Mouse (Mus musculus) adrenal gland, postnatal 10 days (tissue): ENCODE results near the gene Olfr924. TPM values are rescaled to one million over a fixed set of nuclear protein-coding genes. Genes with fewer than 3 reads are reported as not detected.
"Not testable (repeated sequence)": the region's sequence is repeated elsewhere in the genome, so short reads cannot be mapped to it uniquely, and the experiment has no call there.

ENCODE experiments used
- DNase-seq: peaks from one replicate; pipeline ENCODE4 v3.0.0; 2021; ENCODE audit warnings: mixed read lengths
- long read RNA-seq, 2 experiments: library from polyadenylated mRNA; stranded (forward); transcript quantifications; one replicate each; pipeline ENCODE4 v2.0.0; 2021
- total RNA-seq, 2 experiments: library from RNA; stranded (reverse); gene quantifications; 2 replicates each; pipeline ENCODE4 v1.2.3; 2021

Olfr924 gene
- total RNA-seq, result not detected
- long read RNA-seq, experiment 1, result 0 reads
- long read RNA-seq, experiment 2, result 0 reads

GRCm38 (mm10) chr9:38844149-38844548, at the start of gene Olfr924:
Olfr924 (plus strand) TSS chr9:38844449.
- DNase-seq, result no peak

DNA sequence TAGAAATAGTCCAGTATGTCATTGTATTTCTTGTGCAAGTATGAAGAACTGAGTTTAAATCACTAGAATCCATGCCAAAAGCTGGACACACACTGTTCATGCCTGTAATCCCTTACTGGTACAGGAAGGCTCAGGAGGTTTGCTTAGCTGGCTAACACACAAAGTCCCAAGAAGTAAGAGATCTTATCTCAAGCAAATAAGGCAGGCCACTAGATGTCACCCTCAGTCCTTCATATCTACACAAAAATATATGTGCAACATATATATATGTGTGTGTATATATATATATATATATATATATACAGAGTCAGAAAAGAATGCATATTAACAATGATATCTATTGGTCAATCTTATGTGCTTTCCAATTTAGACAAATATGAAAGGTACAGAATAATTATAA, 38.6 kb upstream of the Olfr924 start:
- no peak for DNase-seq

DNA sequence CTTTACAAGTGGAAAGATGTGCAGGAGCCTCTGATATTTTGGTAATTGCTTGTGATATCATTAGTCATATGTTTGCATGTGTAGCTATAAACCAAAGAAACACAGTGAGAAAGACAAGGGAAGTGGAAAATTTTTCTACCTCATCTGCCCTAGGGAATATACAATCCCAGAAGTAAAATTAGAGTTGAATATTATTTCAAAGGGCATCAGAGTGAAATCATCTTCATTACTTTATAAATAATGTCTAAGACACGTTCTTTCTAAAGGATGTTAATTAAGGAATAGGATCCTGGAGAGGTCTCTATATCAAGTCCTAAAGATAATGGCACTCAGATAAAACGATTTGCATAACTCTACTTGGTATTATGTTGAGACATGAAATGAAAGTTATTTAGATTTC, 29.9 kb upstream of the Olfr924 start, which contains the start of gene Olfr922:
Gene Olfr922 (plus strand): TSS at position 301 of the 400 bp plus-strand sequence.
- DNase-seq, result no peak

- no peak for DNase-seq
These were observed 28.7 kb upstream of the Olfr924 start for GRCm38 (mm10) chr9:38815458-38815986.

GRCm38 (mm10) chr9:38826245-38826644, 18.0 kb upstream of the Olfr924 start, which contains the start of gene Olfr923:
Olfr923 (plus strand) TSS chr9:38826545.
- DNase-seq, result no peak

DNA sequence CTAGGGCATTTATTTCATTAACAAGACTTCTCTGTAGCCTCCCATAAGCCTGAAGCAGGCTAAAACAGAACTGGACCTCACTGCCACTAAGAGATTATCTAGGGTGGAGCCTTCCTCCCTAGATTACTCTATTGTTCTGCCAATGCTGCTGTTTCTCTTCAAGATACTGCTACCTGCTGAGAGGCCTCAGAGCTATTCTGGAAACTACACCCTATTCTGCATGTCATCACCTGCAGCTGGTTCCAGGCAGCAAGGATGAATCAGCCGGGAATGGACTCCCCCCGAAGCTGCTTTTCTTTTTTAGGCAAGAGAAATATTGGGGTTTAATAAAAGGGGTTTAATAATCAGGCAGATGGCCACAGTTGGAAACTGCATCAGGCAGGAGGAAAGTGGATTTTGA, 11.2 kb upstream of the Olfr924 start:
- DNase-seq, result no peak

- no peak for DNase-seq
These were observed 10.5 kb downstream of the Olfr924 start, which contains the start of gene Olfr26 for GRCm38 (mm10) chr9:38854760-38855159. Olfr26 (plus strand) TSS chr9:38855060.

- DNase-seq, result not testable (repeated sequence)
These were observed 30.6 kb downstream of the Olfr924 start for GRCm38 (mm10) chr9:38874880-38875279.

GRCm38 (mm10) chr9:38876826-38877225, 32.6 kb downstream of the Olfr924 start, which contains the start of gene Olfr926:
Olfr926 (plus strand) TSS chr9:38877126.
- DNase-seq, result no peak

Other genes starting within 250 kb of the Olfr924 start
- not detected for gene Olfr914, start 239.3 kb upstream of the Olfr924 start, total RNA-seq
- not detected for gene Olfr916, start 184.6 kb upstream of the Olfr924 start, total RNA-seq
- not detected for gene Olfr917, start 178.6 kb upstream of the Olfr924 start, total RNA-seq
- not detected for gene Olfr918, start 169.8 kb upstream of the Olfr924 start, total RNA-seq
- gene Olfr919, start 140.8 kb upstream of the Olfr924 start, total RNA-seq, result not detected
- 10 to 100 TPM; 33.2 to 37.9 TPM for gene Vwa5a, start 126.2 kb upstream of the Olfr924 start, total RNA-seq
- gene Olfr920, start 92.2 kb upstream of the Olfr924 start, total RNA-seq, result under 1 TPM; 0.09 to 0.30 TPM
- gene Olfr921, start 71.4 kb upstream of the Olfr924 start, total RNA-seq, result not detected
- not detected for gene Olfr922, start 29.8 kb upstream of the Olfr924 start, total RNA-seq
- not detected for gene Olfr923, start 17.9 kb upstream of the Olfr924 start, total RNA-seq
- not detected for gene Olfr26, start 10.6 kb downstream of the Olfr924 start, total RNA-seq
- not detected for gene Olfr926, start 32.7 kb downstream of the Olfr924 start, total RNA-seq
- gene Olfr930, start 85.4 kb downstream of the Olfr924 start, total RNA-seq, result not detected
- under 1 TPM in 1 of 2 experiments, not detected in 1; 0.09 TPM for gene Olfr933, start 127.9 kb downstream of the Olfr924 start, total RNA-seq
- not detected for gene Olfr934, start 143.9 kb downstream of the Olfr924 start, total RNA-seq
- gene Olfr935, start 155.2 kb downstream of the Olfr924 start, total RNA-seq, result not detected
- not detected for gene Olfr146, start 178.9 kb downstream of the Olfr924 start, total RNA-seq
- gene Olfr937, start 220.5 kb downstream of the Olfr924 start, total RNA-seq, result not detected
- gene Olfr938, start 234.4 kb downstream of the Olfr924 start, total RNA-seq, result not detected